Mouse (Mus musculus) limb, embryonic 15.5 days (tissue): ENCODE measurements around the gene Tmem211. TPM values are rescaled to one million over a fixed set of nuclear protein-coding genes. Genes with fewer than 3 reads are reported as not detected.
A peak's percentile ranks its signal among the peaks of the same experiment; 100 is the strongest.

Experiments
- ATAC-seq: fragments of 200-750 bp; cut with Nextera tagmentation; 2 replicates; pipeline ENCODE4 v1.8.0; 2017; ENCODE audit warnings: low read depth, moderate TSS enrichment; ENCODE audit not compliant: insufficient number of reproducible peaks, low FRiP score, low TSS enrichment
- H3K27ac ChIP-seq: fragments of 300-500 bp; sonication (generic); 2 replicates; pipeline ENCODE4 v1.5.1; 2015; ENCODE audit warnings: moderate library complexity, mild to moderate bottlenecking, inconsistent platforms
- H3K27me3 ChIP-seq: fragments of 300-500 bp; sonication (generic); 2 replicates; pipeline ENCODE4 v1.6.1; 2015; ENCODE audit warnings: inconsistent platforms
- H3K36me3 ChIP-seq: fragments of 300-500 bp; sonication (generic); 2 replicates; pipeline ENCODE4 v1.6.1; 2015; ENCODE audit warnings: inconsistent platforms
- H3K4me1 ChIP-seq: fragments of 300-500 bp; sonication (generic); 2 replicates; pipeline ENCODE4 v1.6.1; 2015; ENCODE audit warnings: inconsistent platforms
- H3K4me2 ChIP-seq: fragments of 300-500 bp; sonication (generic); 2 replicates; pipeline ENCODE4 v1.6.1; 2015; ENCODE audit warnings: mild to moderate bottlenecking, inconsistent platforms
- H3K4me3 ChIP-seq: fragments of 300-500 bp; sonication (generic); 2 replicates; pipeline ENCODE4 v1.5.1; 2015; ENCODE audit warnings: mild to moderate bottlenecking, inconsistent platforms
- H3K9ac ChIP-seq: fragments of 300-500 bp; sonication (generic); 2 replicates; pipeline ENCODE4 v1.6.1; 2015; ENCODE audit warnings: inconsistent platforms
- H3K9me3 ChIP-seq: fragments of 300-500 bp; sonication (generic); 2 replicates; pipeline ENCODE4 v1.6.1; 2016; ENCODE audit warnings: inconsistent platforms
- WGBS: fragments of 180-500 bp; shearing (Covaris S2); methylation state at CpG from one replicate; pipeline ENCODE4 v1.1.7; 2015; 5-methylcytosine and 5-hydroxymethylcytosine counted together
- polyA plus RNA-seq: library from polyadenylated mRNA; unstranded; fragments of >200 nt; fragmentation: Nextera tagmentation; extraction: Ambion mirVana; gene quantifications from 2 replicates; pipeline ENCODE4 v1.2.1, GENCODE M21; 2015

Tmem211 gene
- polyA plus RNA-seq, 1 experiment from 2014 or later: 0.28 TPM

GRCm38 (mm10) chr5:113283726-113284125 is 57.0 kb downstream of the Tmem211 start:
- WGBS: 58% methylated on average over 2 of the region's 2 CpGs
- Histone ChIP-seq H3K9ac (no peak overlapping the region), H3K4me2 (no peak overlapping the region), H3K4me3 (no peak overlapping the region), H3K27me3 (peaks cover 38% of the 10 kb centered on the region), H3K27ac (no peak overlapping the region), H3K9me3 (no peaks in the 10 kb centered on the region), H3K36me3 (no peaks in the 10 kb centered on the region), H3K4me1 (peaks cover 5% of the 10 kb centered on the region; the same call in 1 of the 2 replicates)
- ATAC-seq: no peak

GRCm38 (mm10) chr5:113285541-113285940 is 58.8 kb downstream of the Tmem211 start:
- Histone ChIP-seq H3K27me3 (peaks cover 55% of the 10 kb centered on the region), H3K4me2 (no peak overlapping the region), H3K27ac (no peak overlapping the region), H3K9ac (no peak overlapping the region), H3K4me1 (peaks cover 5% of the 10 kb centered on the region; the same call in 1 of the 2 replicates), H3K4me3 (no peak overlapping the region), H3K36me3 (no peaks in the 10 kb centered on the region), H3K9me3 (no peaks in the 10 kb centered on the region)
- ATAC-seq: no peak
- 63% methylated on average over 16 of the region's 16 CpGs for WGBS

- 72% methylated on average over 11 of the region's 11 CpGs for WGBS
- H3K27me3 ChIP-seq: peaks cover 60% of the 10 kb centered on the region
These were observed 59.3 kb downstream of the Tmem211 start for GRCm38 (mm10) chr5:113286048-113286447.

GRCm38 (mm10) chr5:113286591-113287520 is 60.1 kb downstream of the Tmem211 start:
- Histone ChIP-seq H3K4me2 (0 out of 2 replicates have a peak overlapping the region, but pooled peaks have one; percentile 19), H3K4me1 (peaks cover 5% of the 10 kb centered on the region; the same call in 1 of the 2 replicates), H3K27me3 (peaks cover 62% of the 10 kb centered on the region), H3K36me3 (no peaks in the 10 kb centered on the region), H3K9ac (no peak overlapping the region), H3K27ac (no peak overlapping the region), H3K9me3 (no peaks in the 10 kb centered on the region), H3K4me3 (0 out of 2 replicates have a peak overlapping the region, but pooled peaks have one; percentile 2)
- no peak for ATAC-seq
- 4% methylated on average over 57 of the region's 60 CpGs for WGBS

More at GRCm38 (mm10) chr5:113286048-113286447, 59.3 kb downstream of the Tmem211 start:
- Histone ChIP-seq H3K4me3 (no peak overlapping the region), H3K9ac (no peak overlapping the region), H3K36me3 (no peaks in the 10 kb centered on the region), H3K4me2 (no peak overlapping the region), H3K27ac (no peak overlapping the region), H3K4me1 (peaks cover 5% of the 10 kb centered on the region; the same call in 1 of the 2 replicates), H3K9me3 (no peaks in the 10 kb centered on the region)
- no peak for ATAC-seq

GRCm38 (mm10) chr5:113287762-113288161 is 61.1 kb downstream of the Tmem211 start:
- no peak for ATAC-seq
- Histone ChIP-seq H3K4me1 (peaks cover 5% of the 10 kb centered on the region; the same call in 1 of the 2 replicates), H3K27me3 (peaks cover 62% of the 10 kb centered on the region), H3K9ac (no peak overlapping the region), H3K4me3 (no peak overlapping the region), H3K4me2 (no peak overlapping the region), H3K27ac (no peak overlapping the region), H3K9me3 (no peaks in the 10 kb centered on the region), H3K36me3 (no peaks in the 10 kb centered on the region)
- WGBS: 51% methylated on average over 5 of the region's 5 CpGs

GRCm38 (mm10) chr5:113288490-113288889 is 61.8 kb downstream of the Tmem211 start:
- H3K27ac ChIP-seq: no peak overlapping the region
- no peak overlapping the region for H3K4me2 ChIP-seq
- no peak for ATAC-seq
- H3K4me1 ChIP-seq: peaks cover 5% of the 10 kb centered on the region; the same call in 1 of the 2 replicates
- no peak overlapping the region for H3K9ac ChIP-seq
- H3K9me3 ChIP-seq: no peaks in the 10 kb centered on the region
- H3K4me3 ChIP-seq: no peak overlapping the region
- no peaks in the 10 kb centered on the region for H3K36me3 ChIP-seq
- 39% methylated on average over 13 of the region's 13 CpGs for WGBS
- peaks cover 62% of the 10 kb centered on the region for H3K27me3 ChIP-seq

Other genes starting within 250 kb of the Tmem211 start
- 7.2 and 7.8 TPM in 2 replicates for gene Grk3, start 211.1 kb upstream of the Tmem211 start, polyA plus RNA-seq
- not detected in 2 replicates for gene Crybb2, start 156.8 kb upstream of the Tmem211 start, polyA plus RNA-seq
- gene Crybb3, start 145.3 kb upstream of the Tmem211 start, polyA plus RNA-seq: 1.0 and 1.8 TPM in 2 replicates
- 14.2 and 15.6 TPM in 2 replicates for gene 2900026A02Rik, start 5.7 kb upstream of the Tmem211 start, polyA plus RNA-seq
- gene Sgsm1, start 83.9 kb downstream of the Tmem211 start, polyA plus RNA-seq: 2.0 and 2.1 TPM in 2 replicates
- not detected in 2 replicates for gene Aym1, start 130.4 kb downstream of the Tmem211 start, polyA plus RNA-seq